7 mouse cellular contexts compared by ENCODE assay signal in the genomic region with DNA sequence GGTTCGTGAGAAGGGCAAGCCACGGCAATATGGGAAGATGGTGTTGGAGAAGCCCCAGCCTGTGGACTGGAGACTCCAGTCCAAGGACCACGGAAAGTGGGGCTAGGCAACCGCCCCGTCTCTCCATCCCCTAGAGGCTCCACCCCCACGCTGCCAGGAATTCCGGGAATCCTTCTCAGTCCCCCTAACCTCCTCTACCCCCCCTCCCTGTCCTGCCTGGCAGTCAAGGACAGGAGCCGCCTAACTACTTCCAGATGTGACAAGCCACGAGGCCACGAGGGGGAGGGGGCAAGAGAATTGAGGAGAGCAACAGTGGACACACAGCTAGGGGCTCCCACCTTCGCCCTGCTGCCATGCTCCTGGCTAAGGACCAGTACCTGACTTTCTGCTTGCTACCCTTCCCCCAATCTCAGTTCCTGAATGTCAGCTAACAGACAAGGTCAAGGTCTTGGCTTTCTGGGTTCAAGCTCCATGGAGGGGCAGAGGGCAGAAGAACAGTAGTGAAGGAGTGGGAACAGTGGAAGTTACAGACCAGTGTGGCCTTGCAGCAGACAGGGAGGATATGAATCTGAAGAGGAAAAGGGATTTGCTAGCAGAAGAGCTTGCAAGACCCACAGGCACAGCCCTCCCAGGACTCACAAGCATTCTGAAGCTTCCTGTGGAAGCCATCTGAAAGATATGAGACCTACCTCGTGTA. TPM values are rescaled to one million over a fixed set of nuclear protein-coding genes. Genes with fewer than 3 reads are reported as not detected.
DNase-seq lines count a peak whose midpoint lies in the region; ATAC-seq and TF ChIP-seq lines count a peak whose summit lies in the region.

No protein-coding gene starts in this region.

- H3K36me3 ChIP-seq in embryonic facial prominence, embryonic 11.5 days (replicated peaks; ENCODE audit: control insufficient read depth, insufficient read depth, low read depth, low read length): no peaks in the 10 kb centered on the region; the same call in 1 of the 2 replicates
- H3K36me3 ChIP-seq in limb, embryonic 11.5 days (ENCODE audit: control insufficient read depth, insufficient read depth, low read length): peaks cover 3% of the 10 kb centered on the region; the same call in 1 of the 2 replicates
- no peaks in the 10 kb centered on the region for H3K36me3 ChIP-seq in myocyte (ENCODE audit: control insufficient read depth, insufficient read depth)

- WGBS in embryonic facial prominence, embryonic 11.5 days: 7% methylated on average over 12 of the region's 12 CpGs
- WGBS in limb, embryonic 11.5 days: under 1% methylated on average over 12 of the region's 12 CpGs

- intact Hi-C loops in heart, postnatal 14 days (cut with DNase I): no loop called here

- peaks cover 16% of the 10 kb centered on the region for H3K4me1 ChIP-seq in embryonic facial prominence, embryonic 11.5 days (ENCODE audit: control insufficient read depth, insufficient read depth, low read length)
- H3K4me1 ChIP-seq in limb, embryonic 11.5 days (ENCODE audit: control insufficient read depth, insufficient read depth, low read length): peaks cover 50% of the 10 kb centered on the region

- no peaks in the 10 kb centered on the region for H3K27me3 ChIP-seq in embryonic facial prominence, embryonic 11.5 days (ENCODE audit: control insufficient read depth, insufficient read depth, low read length)
- no peaks in the 10 kb centered on the region for H3K27me3 ChIP-seq in limb, embryonic 11.5 days (ENCODE audit: control insufficient read depth, insufficient read depth, low read length)
- H3K27me3 ChIP-seq in myocyte (ENCODE audit: control insufficient read depth, insufficient read depth, insufficient read length): no peaks in the 10 kb centered on the region

- ATAC-seq in embryonic facial prominence, embryonic 11.5 days (replicated peaks; ENCODE audit: insufficient number of reproducible peaks, low FRiP score, low TSS enrichment, low read depth): peak; percentile 71
- ATAC-seq in limb, embryonic 11.5 days (ENCODE audit: insufficient number of reproducible peaks, low FRiP score, low TSS enrichment, low read depth): peak; percentile 86

- peak overlapping the region; percentile 51 for H3K9ac ChIP-seq in embryonic facial prominence, embryonic 11.5 days (replicated peaks; ENCODE audit: low read length)
- H3K9ac ChIP-seq in limb, embryonic 11.5 days (ENCODE audit: low read length): peak overlapping the region; percentile 49

- H3ac ChIP-seq in myocyte (ENCODE audit: control insufficient read depth, insufficient read length): peak overlapping the region; percentile 25

- H3K9me3 ChIP-seq in embryonic facial prominence, embryonic 11.5 days (replicated peaks; ENCODE audit: control insufficient read depth, low read length): no peaks in the 10 kb centered on the region
- H3K9me3 ChIP-seq in limb, embryonic 11.5 days (ENCODE audit: control insufficient read depth, low read length): no peaks in the 10 kb centered on the region

- DNase-seq in adrenal gland, adult (ENCODE audit: inconsistent age in 2 of 2, low spot score in 1 of 2): peak; percentile 90 to 95
- peak; percentile 97 for DNase-seq in embryonic facial prominence, embryonic 11.5 days (ENCODE audit: low spot score)
- DNase-seq in heart, postnatal 14 days: peak; percentile 80 to 85
- DNase-seq in limb, embryonic 11.5 days (ENCODE audit: low spot score): peak; percentile 97
- DNase-seq in thymus, adult 18-20 months: no peak
- no peak for DNase-seq in spleen, adult 12 weeks (ENCODE audit: low spot score)

- peak overlapping the region; percentile 95 for H3K27ac ChIP-seq in embryonic facial prominence, embryonic 11.5 days (replicated peaks; ENCODE audit: low read depth, low read length)
- peak overlapping the region; percentile 97 for H3K27ac ChIP-seq in limb, embryonic 11.5 days (replicated peaks; ENCODE audit: low read depth, low read length)

- H3K79me2 ChIP-seq in myocyte (ENCODE audit: control insufficient read depth, insufficient read depth): peaks cover 31% of the 10 kb centered on the region

- TF ChIP-seq POLR2A in myocyte (IDR thresholded peaks at IDR 0.05; ENCODE audit: insufficient read length, low read depth): peak; percentile 43

- H3K4me3 ChIP-seq in embryonic facial prominence, embryonic 11.5 days (ENCODE audit: low read depth, low read length): peak overlapping the region; percentile 32
- peak overlapping the region; percentile 30 for H3K4me3 ChIP-seq in limb, embryonic 11.5 days (ENCODE audit: low read depth, low read length)
- peak overlapping the region; percentile 43 for H3K4me3 ChIP-seq in myocyte

- H3K4me2 ChIP-seq in embryonic facial prominence, embryonic 11.5 days (ENCODE audit: low read depth, low read length): peak overlapping the region; percentile 49
- peak overlapping the region; percentile 57 for H3K4me2 ChIP-seq in limb, embryonic 11.5 days (ENCODE audit: low read depth, severe bottlenecking)
- H3K4me2 ChIP-seq in myocyte (ENCODE audit: low read depth): peak overlapping the region; percentile 88

TF ChIP-seq in myocyte, 11 proteins besides CTCF, POLR2A, EP300 and RAD21:
- TF ChIP-seq TCF12 (IDR thresholded peaks at IDR 0.05; ENCODE audit: insufficient read depth, poor library complexity, severe bottlenecking) (peak; percentile 9), POLR2AphosphoS2 (IDR thresholded peaks at IDR 0.05; ENCODE audit: insufficient read length, low read depth) (peak; percentile 60), SRF (IDR thresholded peaks at IDR 0.05; ENCODE audit: control insufficient read depth, insufficient read length, low read depth) (no peak), MAX (IDR thresholded peaks at IDR 0.05; ENCODE audit: low read depth) (no peak)

RNA-seq across cellular contexts. Expression of gene Pcolce, which starts 2.9 kb away (rescaled TPM):
- polyA plus RNA-seq in embryonic facial prominence, embryonic 11.5 days (2014; fragmentation: Nextera tagmentation; extraction: Ambion mirVana): 133 and 142 TPM in 2 replicates
- total RNA-seq in heart, postnatal 14 days (2021): 100 to 1,000 TPM; 101 to 107 TPM
- 150 TPM in 2 replicates for polyA plus RNA-seq in limb, embryonic 11.5 days (2014; fragmentation: Nextera tagmentation; extraction: Ambion mirVana)
- 368 TPM for polyA plus RNA-seq in myocyte (2012; fragmentation: generic; extraction: Trizol)

RNA-seq across cellular contexts. Expression of gene Mospd3, which starts 9.8 kb away (rescaled TPM):
- polyA plus RNA-seq in embryonic facial prominence, embryonic 11.5 days (2014; fragmentation: Nextera tagmentation; extraction: Ambion mirVana): 17.4 and 19.4 TPM in 2 replicates
- total RNA-seq in heart, postnatal 14 days (2021): 10 to 100 TPM; 22.0 to 22.3 TPM
- 20.4 and 21.4 TPM in 2 replicates for polyA plus RNA-seq in limb, embryonic 11.5 days (2014; fragmentation: Nextera tagmentation; extraction: Ambion mirVana)
- 30.3 TPM for polyA plus RNA-seq in myocyte (2012; fragmentation: generic; extraction: Trizol)

RNA-seq across cellular contexts. Expression of gene Fbxo24, which starts 18.1 kb away (rescaled TPM):
- 0.13 TPM in 1 of 2 replicates, not detected in the other for polyA plus RNA-seq in embryonic facial prominence, embryonic 11.5 days (2014; fragmentation: Nextera tagmentation; extraction: Ambion mirVana)
- total RNA-seq in heart, postnatal 14 days (2021): under 1 TPM; 0.27 to 0.43 TPM
- 0.11 and 0.24 TPM in 2 replicates for polyA plus RNA-seq in limb, embryonic 11.5 days (2014; fragmentation: Nextera tagmentation; extraction: Ambion mirVana)
- 0.72 TPM for polyA plus RNA-seq in myocyte (2012; fragmentation: generic; extraction: Trizol)

RNA-seq across cellular contexts. Expression of gene Lrch4, which starts 18.2 kb away (rescaled TPM):
- 28.4 and 30.0 TPM in 2 replicates for polyA plus RNA-seq in embryonic facial prominence, embryonic 11.5 days (2014; fragmentation: Nextera tagmentation; extraction: Ambion mirVana)
- 10 to 100 TPM; 22.6 to 23.0 TPM for total RNA-seq in heart, postnatal 14 days (2021)
- polyA plus RNA-seq in limb, embryonic 11.5 days (2014; fragmentation: Nextera tagmentation; extraction: Ambion mirVana): 31.1 and 35.3 TPM in 2 replicates
- polyA plus RNA-seq in myocyte (2012; fragmentation: generic; extraction: Trizol): 29.1 TPM

RNA-seq across cellular contexts. Expression of gene Gm20605, which starts 18.3 kb away (rescaled TPM):
- 3.7 and 4.8 TPM in 2 replicates for polyA plus RNA-seq in embryonic facial prominence, embryonic 11.5 days (2014; fragmentation: Nextera tagmentation; extraction: Ambion mirVana)
- total RNA-seq in heart, postnatal 14 days (2021): 1 to 10 TPM; 6.6 to 8.5 TPM
- polyA plus RNA-seq in limb, embryonic 11.5 days (2014; fragmentation: Nextera tagmentation; extraction: Ambion mirVana): 6.5 and 11.5 TPM in 2 replicates
- 3.3 TPM for polyA plus RNA-seq in myocyte (2012; fragmentation: generic; extraction: Trizol)

Comparison
In these comparisons a context has a peak if more than half of its experiments do, and no peak if none do; other contexts are left out.
1. DNase-seq: peak in adrenal gland, adult (2 of 2), embryonic facial prominence, embryonic 11.5 days (single experiment), heart, postnatal 14 days (2 of 2) and limb, embryonic 11.5 days (single experiment); none in thymus, adult 18-20 months (0 of 2) and spleen, adult 12 weeks (single experiment).
2. Peak in every context shown above with its lines, with median percentiles within 50 percentile points of each other: H3K4me2 ChIP-seq and H3K4me3 ChIP-seq.